Mouse (Mus musculus) common myeloid progenitor, adult 5-6 weeks (primary cell): Measurements from ENCODE around the gene Unc13a. TPM values are rescaled to one million over a fixed set of nuclear protein-coding genes. Genes with fewer than 3 reads are reported as not detected.
"Not testable (repeated sequence)": the region's sequence is repeated elsewhere in the genome, so short reads cannot be mapped to it uniquely, and the experiment has no call there.

ENCODE experiments used
- ATAC-seq: replicated peaks from 2 replicates; pipeline ENCODE4 v1.8.0; 2016; ENCODE audit warnings: low read depth, mild to moderate bottlenecking, moderate TSS enrichment, inconsistent platforms; ENCODE audit not compliant: poor library complexity, severe bottlenecking
- total RNA-seq: library from RNA; stranded (forward); fragments of 200-1000, 187-1606 nt; gene quantifications from 2 replicates; pipeline ENCODE4 v1.2.3, GENCODE M21; 2017

The Unc13a gene
- total RNA-seq: 0.46 and 11.3 TPM in 2 replicates

GRCm38 (mm10) chr8:71671549-71671965 is at the start of gene Unc13a:
Unc13a (minus strand) TSS chr8:71671757.
- peak; percentile 53 for ATAC-seq

DNA sequence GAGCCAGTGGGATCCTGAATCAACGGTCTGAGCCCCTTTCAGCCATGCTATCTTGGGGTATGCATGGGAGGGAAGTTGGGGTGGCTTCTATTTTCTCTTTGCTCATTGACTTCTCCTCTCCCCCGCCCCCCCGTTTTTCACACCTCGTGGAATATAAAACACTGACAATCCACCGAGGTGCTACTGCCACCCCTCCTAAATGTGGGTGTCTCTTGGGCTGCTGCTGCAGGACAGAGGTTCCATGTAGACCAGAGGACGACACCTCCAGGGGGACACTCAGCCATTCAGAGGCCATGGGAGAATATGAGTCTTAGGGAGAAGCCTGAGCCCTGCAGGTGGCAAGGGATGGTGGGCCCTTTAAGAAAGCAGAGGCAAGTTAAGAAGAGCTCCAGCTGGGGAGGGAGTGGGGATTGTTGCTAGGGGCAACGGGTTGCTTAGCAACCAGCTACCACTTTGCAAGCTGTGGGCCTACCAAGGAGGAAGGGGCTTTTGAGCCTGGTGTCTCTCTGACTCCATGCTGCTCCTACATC is 48.4 kb upstream of the Unc13a start:
- no peak for ATAC-seq

GRCm38 (mm10) chr8:71719218-71719617 is 47.7 kb upstream of the Unc13a start:
- ATAC-seq: peak; percentile 46

GRCm38 (mm10) chr8:71718252-71718651 is 46.7 kb upstream of the Unc13a start:
- ATAC-seq: no peak

- ATAC-seq: no peak
Measured at GRCm38 (mm10) chr8:71717096-71717495, 45.5 kb upstream of the Unc13a start.

- no peak for ATAC-seq
Measured at GRCm38 (mm10) chr8:71716561-71717053, 45.0 kb upstream of the Unc13a start.

DNA sequence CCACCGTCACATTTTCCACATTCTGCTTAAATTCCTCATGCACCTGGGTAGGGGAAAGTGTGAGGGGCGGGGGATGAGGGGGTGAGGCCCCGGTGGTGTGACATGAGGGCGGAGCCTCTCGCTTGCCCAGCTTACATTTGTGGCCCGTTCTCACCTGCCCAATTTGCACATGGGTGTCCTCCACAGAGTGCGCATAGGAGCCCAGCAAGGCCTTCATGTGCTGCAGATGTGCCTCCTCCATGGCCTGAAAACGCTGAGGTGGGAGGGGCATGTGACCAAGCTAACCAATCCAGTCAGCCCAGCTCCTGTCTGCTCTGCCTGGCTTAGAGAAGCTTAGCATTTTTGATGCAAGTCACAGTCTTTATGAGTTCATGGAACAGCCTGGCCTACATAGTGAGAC is 44.0 kb upstream of the Unc13a start:
- ATAC-seq: no peak

- ATAC-seq: no peak
Measured at GRCm38 (mm10) chr8:71711574-71711973, 40.0 kb upstream of the Unc13a start.

GRCm38 (mm10) chr8:71709800-71710446 is 38.4 kb upstream of the Unc13a start:
- ATAC-seq: peak; percentile 67

DNA sequence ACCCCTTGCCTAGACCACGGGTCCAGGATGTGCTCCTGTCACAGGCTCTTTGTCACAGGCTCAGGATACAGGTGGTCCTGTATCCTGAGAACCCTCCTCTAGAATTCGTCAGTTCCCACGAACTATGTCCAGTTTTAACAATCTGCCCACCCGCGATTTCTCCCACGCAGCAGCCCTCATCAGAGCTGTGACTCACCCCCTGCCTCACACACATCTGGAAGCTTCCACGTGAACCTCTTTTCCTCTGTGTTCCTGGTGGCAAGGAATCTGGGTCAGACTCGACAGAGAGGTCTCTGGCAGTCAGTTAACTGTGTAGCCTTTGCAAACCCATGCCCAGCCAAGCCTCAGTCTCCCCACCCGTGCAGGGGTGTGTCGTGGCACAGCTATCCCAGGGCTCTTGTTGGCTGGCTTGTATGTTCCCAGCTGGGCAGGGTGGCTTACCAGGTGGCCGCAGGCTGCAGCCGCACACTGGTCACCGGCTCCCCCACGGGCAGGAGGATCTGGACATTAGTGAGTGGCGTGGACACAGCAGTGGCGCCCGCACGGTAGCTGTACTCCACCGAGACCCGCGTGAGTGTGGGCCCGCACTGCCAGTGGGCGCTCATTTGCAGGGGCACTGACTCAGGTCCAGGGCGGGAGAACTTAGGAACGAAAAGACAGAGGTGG is 37.7 kb upstream of the Unc13a start:
- ATAC-seq: no peak

DNA sequence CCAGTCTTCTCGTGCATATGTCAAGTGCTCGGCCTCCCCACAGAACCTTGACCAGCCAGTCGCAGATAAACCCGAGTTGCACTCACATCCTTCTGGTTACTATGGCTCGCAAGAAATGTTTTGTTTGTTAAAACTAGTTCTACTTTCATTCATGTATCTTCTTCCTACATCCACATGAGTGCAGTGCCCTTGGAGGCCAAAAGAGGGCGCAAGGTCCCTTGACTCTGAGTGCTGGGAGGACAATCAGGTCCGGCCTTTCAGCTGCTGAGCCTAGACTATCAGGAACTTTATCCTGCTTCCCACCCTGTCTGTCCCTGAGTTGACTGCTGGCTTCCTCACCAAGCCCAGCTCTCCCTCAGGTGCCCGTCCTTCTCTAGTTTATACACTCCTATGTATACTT is 36.3 kb upstream of the Unc13a start:
- ATAC-seq: peak; percentile 59

DNA sequence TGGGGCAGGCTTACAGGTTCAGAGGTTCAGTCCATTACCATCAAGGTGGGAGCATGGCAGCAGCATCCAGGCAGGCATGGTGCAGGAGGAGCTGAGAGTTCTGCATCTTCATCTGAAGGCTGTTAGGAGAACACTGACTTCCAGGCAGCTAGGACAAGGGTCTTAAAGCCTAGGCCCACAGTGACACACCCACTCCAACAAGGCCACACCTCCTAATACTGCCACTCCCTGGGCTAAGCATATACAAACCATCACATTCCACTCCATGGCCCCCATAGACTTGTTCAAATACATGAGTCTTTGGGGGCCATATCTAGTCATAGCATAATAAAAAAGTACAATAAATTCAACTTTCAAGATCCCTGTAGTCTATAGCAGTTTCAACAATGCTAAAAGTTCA is 31.8 kb upstream of the Unc13a start:
- ATAC-seq: not testable (repeated sequence)

- peak; percentile 47 for ATAC-seq
Measured at GRCm38 (mm10) chr8:71702923-71703322, 31.4 kb upstream of the Unc13a start.

DNA sequence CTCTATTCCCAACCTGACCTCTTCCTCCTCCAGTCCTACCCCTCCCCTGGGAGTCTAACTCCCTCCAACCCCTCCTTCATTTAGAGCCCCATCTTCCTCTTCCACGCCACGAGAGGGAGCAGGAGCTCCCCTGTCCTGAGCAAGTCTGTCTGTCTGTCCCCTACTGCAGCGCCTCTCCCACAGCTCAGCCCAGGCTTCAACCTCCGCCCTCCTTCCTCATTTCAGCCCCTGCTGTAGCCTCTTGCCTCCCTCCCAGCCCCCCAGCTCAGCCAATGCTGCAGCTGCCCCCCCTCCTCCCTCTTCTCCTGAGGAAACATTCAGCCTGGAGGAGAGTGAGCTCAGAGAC is 30.5 kb upstream of the Unc13a start:
- ATAC-seq: peak; percentile 70

DNA sequence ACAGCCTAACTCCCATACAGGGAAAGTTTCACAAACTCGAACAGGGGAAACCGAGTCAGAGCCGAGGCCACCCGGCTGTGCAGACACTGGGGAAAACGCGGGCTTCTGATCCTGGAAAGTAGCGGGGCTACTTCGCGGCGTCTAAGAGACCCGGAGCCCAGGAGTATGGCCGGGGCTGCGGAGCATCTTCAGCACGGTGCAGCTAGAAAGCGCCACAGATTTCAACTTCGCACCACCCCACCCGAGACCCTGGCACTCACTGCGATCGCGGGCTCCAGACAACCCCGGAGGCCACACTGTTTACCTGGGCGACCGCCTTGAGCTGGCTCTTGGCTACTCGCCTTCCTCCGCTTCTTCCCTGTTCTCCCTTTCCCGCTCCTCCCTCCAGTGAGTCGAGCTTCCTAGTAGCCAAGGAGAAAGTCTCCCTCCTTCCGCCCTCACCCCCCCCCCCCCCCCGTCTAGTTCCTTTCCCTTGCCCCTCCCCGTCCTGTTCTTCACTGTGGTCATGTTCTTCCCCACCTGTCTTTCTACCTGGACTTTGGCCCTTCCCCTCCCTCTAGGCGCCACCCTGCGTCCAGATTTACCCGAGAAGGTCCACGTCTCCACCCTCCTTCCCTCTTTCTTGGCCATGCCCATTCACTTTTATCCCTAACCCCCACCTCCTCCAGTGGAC is 30.0 kb upstream of the Unc13a start, which contains the start of gene B3gnt3:
Gene B3gnt3, minus strand, starts transcription at position 376 of the 673 bp plus-strand sequence.
- ATAC-seq: peak; percentile 15

DNA sequence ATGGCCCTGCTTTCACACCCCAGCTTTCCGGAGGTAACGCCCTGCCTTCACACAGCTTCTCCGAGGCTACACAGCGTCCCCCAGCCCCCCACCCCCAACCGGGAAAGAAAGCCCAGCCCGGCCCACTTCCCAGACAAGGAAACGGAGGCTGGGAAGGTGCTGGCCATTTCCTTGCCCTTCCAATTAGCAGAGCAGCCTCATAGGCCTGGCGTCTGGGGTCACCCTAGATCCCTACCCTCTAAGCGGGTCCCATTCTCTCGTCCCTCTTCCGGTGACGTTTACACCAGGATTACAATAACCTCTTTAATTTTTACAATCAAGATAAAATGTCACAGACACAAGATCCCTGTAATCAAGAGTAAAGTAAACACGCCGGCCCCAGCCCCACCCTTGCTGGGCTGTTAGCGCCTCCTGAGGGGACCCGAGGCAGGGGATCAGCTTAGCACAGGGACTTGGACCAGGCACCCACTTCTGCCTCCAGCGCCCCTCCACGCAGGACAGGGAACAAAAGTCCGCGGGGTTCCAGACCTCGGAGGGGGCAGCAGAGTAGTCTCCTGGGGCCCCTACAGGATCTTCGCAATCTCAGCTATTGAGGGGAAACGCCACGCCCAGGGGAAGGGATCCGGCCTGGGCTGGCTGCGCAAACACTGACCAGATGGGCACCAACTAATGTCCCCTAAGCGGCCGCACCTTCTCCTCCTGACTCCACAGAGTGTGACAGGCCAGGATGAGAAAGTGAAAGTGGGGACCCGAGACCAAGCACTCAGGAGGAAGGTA is 29.1 kb upstream of the Unc13a start:
- peak; percentile 23 for ATAC-seq

- ATAC-seq: not testable (repeated sequence)
Measured at GRCm38 (mm10) chr8:71695456-71695855, 23.9 kb upstream of the Unc13a start.

GRCm38 (mm10) chr8:71693166-71694041 is 21.8 kb upstream of the Unc13a start:
- ATAC-seq: 0 out of 2 replicates have a peak, but pooled peaks have one; percentile 31

- ATAC-seq: peak; percentile 70
Measured at GRCm38 (mm10) chr8:71692509-71692908, 21.0 kb upstream of the Unc13a start.
